Mouse (Mus musculus) gastrocnemius, adult 2 months (tissue): ENCODE measurements around the gene Rnase2a. TPM values are rescaled to one million over a fixed set of nuclear protein-coding genes. Genes with fewer than 3 reads are reported as not detected.

Experiments
- total RNA-seq, 2 experiments: library from RNA; stranded (reverse); gene quantifications; 2 replicates each; pipeline ENCODE4 v1.2.3; 2021

Gene Rnase2a
- total RNA-seq, 2 experiments from 2014 or later: 0.87 to 2.0 TPM

Other genes starting within 250 kb of the Rnase2a start
- gene Rnase10, start 248.4 kb downstream of the Rnase2a start, total RNA-seq: not detected
- gene Rnase9, start 214.2 kb downstream of the Rnase2a start, total RNA-seq: not detected
- not detected for gene Rnase11, start 205.9 kb downstream of the Rnase2a start, total RNA-seq
- gene Rnase12, start 198.5 kb downstream of the Rnase2a start, total RNA-seq: not detected
- not detected for gene Olfr750, start 181.7 kb downstream of the Rnase2a start, total RNA-seq
- 10 to 100 TPM; 34.6 to 40.1 TPM for gene Rnase4, start 165.0 kb downstream of the Rnase2a start, total RNA-seq
- gene Ang, start 165.0 kb downstream of the Rnase2a start, total RNA-seq: 1 to 10 TPM; 4.0 TPM
- gene Eddm3b, start 141.7 kb downstream of the Rnase2a start, total RNA-seq: not detected
- under 1 TPM in 1 of 2 experiments, not detected in 1; 0.64 TPM for gene Rnase6, start 132.2 kb downstream of the Rnase2a start, total RNA-seq
- gene Rnase1, start 109.3 kb downstream of the Rnase2a start, total RNA-seq: not detected
- not detected for gene Rnase2b, start 93.9 kb downstream of the Rnase2a start, total RNA-seq
- not detected for gene Ang2, start 57.0 kb downstream of the Rnase2a start, total RNA-seq
- gene Ear14, start 52.7 kb downstream of the Rnase2a start, total RNA-seq: not detected
- gene Gm7247, start 105.6 kb upstream of the Rnase2a start, total RNA-seq: not detected
- not detected for gene Vmn2r88, start 154.7 kb upstream of the Rnase2a start, total RNA-seq
- gene Vmn2r89, start 195.7 kb upstream of the Rnase2a start, total RNA-seq: not detected